Mouse (Mus musculus) liver, postnatal 0 days (tissue): ENCODE measurements around the gene Olfr1361.

ENCODE experiments used
- CTCF ChIP-seq: sonication (generic); IDR thresholded peaks from 2 replicates; pipeline ENCODE4 v1.5.1; 2016; ENCODE audit warnings: antibody characterized with exemption, low read depth
- EP300 ChIP-seq: IDR thresholded peaks from 2 replicates; pipeline ENCODE4 v1.6.1; 2016; ENCODE audit warnings: antibody characterized with exemption, low read depth, mild to moderate bottlenecking

DNA sequence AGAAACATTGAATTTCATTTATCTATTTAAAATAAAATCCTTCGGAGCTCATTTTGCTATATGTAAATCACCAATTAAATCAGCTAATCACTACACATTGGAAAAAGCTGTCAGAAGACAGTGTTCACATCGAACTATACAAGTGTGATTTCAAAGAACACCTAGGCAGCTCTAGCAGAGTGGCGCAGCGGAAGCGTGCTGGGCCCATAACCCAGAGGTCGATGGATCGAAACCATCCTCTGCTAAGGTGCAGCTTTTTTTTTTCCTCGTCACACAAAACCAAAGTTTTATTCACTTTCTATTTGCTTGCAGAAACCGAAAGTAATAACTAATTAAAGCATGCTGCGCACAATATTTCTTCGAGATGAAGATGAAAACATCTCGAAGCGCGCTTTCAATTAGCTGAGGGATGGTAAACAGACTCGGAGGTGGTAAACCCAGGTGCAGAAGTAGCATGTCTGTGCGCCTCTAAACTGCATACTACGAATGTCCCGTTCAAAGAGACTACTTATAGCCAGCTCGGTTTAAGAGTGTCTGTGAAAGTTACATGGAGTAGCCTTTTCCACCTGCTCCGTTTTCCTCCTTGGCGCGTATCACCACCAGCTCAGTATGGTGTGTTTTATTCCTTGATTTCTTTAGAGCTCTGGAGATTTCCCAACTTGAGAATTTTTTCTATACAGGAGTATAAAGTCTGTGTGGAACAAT, 47.8 kb upstream of the Olfr1361 start:
- TF ChIP-seq CTCF (no peak), EP300 (no peak)
